25 mouse cellular contexts compared by ENCODE assay signal in the genomic region with DNA sequence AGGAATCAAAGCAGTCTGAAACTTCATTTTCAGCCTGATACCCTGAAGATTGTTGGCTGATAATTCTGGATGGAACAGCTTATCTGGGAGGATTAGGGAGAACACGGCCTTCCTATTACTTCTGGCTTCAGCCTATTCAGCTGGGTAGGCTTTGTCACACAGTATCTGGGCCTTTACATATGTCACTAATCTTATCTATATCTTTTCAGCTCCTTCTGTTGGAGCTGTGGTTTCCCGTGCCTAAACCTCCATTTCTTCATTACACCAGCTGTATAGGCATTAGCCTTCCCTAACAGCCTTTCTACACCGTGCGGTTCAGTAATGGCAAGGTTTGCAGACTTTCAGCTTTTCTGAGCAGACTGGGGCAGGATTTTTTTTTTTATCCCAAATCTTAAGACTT.
A peak's percentile ranks its signal among the peaks of the same experiment; 100 is the strongest.
DNase-seq lines count a peak whose midpoint lies in the region; ATAC-seq and TF ChIP-seq lines count a peak whose summit lies in the region.
"Had no signal": no experiment of that assay in that cellular context is flagged by ENCODE, and none has a peak within 500 bp of the region (broad histone marks: within the 10 kb centered on the region; RNA-seq: fewer than 3 reads in every experiment).

No protein-coding gene starts in this region.

- WGBS in midbrain, embryonic 11.5 days, result 17% methylated on average over 4 of the region's 4 CpGs
- WGBS in midbrain, postnatal 0 days, result 26% methylated on average over 4 of the region's 4 CpGs
- WGBS in midbrain, embryonic 14.5 days, result 18% methylated on average over 4 of the region's 4 CpGs

- H3K4me2 ChIP-seq in midbrain, embryonic 11.5 days, result no peak overlapping the region
- no peak overlapping the region for H3K4me2 ChIP-seq in midbrain, postnatal 0 days (ENCODE audit: low read depth, low read length, poor library complexity, severe bottlenecking)
- no peak overlapping the region for H3K4me2 ChIP-seq in midbrain, embryonic 14.5 days (ENCODE audit: low read length)
- H3K4me2 ChIP-seq: embryonic facial prominence, embryonic 12.5 days; heart, embryonic 12.5 days; hindbrain, embryonic 12.5 days; limb, embryonic 12.5 days; neural tube, embryonic 12.5 days; stomach, embryonic 15.5 days had no signal

- H3K27ac ChIP-seq in midbrain, embryonic 11.5 days (ENCODE audit: low read depth, low read length), result no peak overlapping the region
- no peak overlapping the region for H3K27ac ChIP-seq in midbrain, postnatal 0 days (ENCODE audit: low read depth, low read length)
- H3K27ac ChIP-seq in midbrain, embryonic 14.5 days (replicated peaks; ENCODE audit: low read depth, low read length), result no peak overlapping the region
- H3K27ac ChIP-seq: embryonic facial prominence, embryonic 12.5 days; hindbrain, embryonic 12.5 days; kidney, postnatal 0 days; limb, embryonic 12.5 days; macrophage; neural tube, embryonic 12.5 days; stomach, embryonic 15.5 days had no signal

- no peak overlapping the region for H3K9ac ChIP-seq in midbrain, embryonic 11.5 days (ENCODE audit: low read length)
- H3K9ac ChIP-seq in midbrain, postnatal 0 days (replicated peaks; ENCODE audit: low read length, poor library complexity, severe bottlenecking), result no peak overlapping the region
- no peak overlapping the region for H3K9ac ChIP-seq in midbrain, embryonic 14.5 days (replicated peaks; ENCODE audit: low read length)
- H3K9ac ChIP-seq: embryonic facial prominence, embryonic 12.5 days; forebrain, postnatal 0 days; heart, embryonic 12.5 days; hindbrain, embryonic 12.5 days; limb, embryonic 12.5 days; neural tube, embryonic 12.5 days; stomach, embryonic 15.5 days had no signal

- no peaks in the 10 kb centered on the region for H3K9me3 ChIP-seq in midbrain, embryonic 11.5 days (ENCODE audit: control insufficient read depth, low read length)
- no peaks in the 10 kb centered on the region for H3K9me3 ChIP-seq in midbrain, postnatal 0 days (ENCODE audit: low read length)
- H3K9me3 ChIP-seq in G1E (replicated peaks), result no peaks in the 10 kb centered on the region
- H3K9me3 ChIP-seq in midbrain, embryonic 14.5 days (ENCODE audit: control insufficient read depth, low read length), result no peaks in the 10 kb centered on the region
- H3K9me3 ChIP-seq: embryonic facial prominence, embryonic 12.5 days; heart, embryonic 12.5 days; hindbrain, embryonic 12.5 days; limb, embryonic 12.5 days; neural tube, embryonic 12.5 days; stomach, embryonic 15.5 days had no signal

- intact Hi-C loops in left cerebral cortex, postnatal 36 days (cut with DNase I), result no loop called here

- ATAC-seq in midbrain, embryonic 11.5 days (ENCODE audit: low FRiP score), result peak; percentile 48; the same call in 1 of the 2 replicates
- ATAC-seq in midbrain, postnatal 0 days (ENCODE audit: low FRiP score), result no peak
- ATAC-seq in G1E (ENCODE audit: extremely low read depth, insufficient number of reproducible peaks, low FRiP score, poor library complexity, severe bottlenecking), result peak; percentile 79
- ATAC-seq in hematopoietic stem cell, adult 5-6 weeks (replicated peaks in 1 of 2; ENCODE audit: insufficient read depth in 1 of 2, low FRiP score in 2 of 2, low TSS enrichment in 1 of 2, low read depth in 1 of 2, poor library complexity in 2 of 2, severe bottlenecking in 2 of 2), result peak; percentile 89 to 90
- no peak for ATAC-seq in midbrain, embryonic 14.5 days (ENCODE audit: low FRiP score, low TSS enrichment)
- ATAC-seq: forebrain, postnatal 0 days; lung, postnatal 0 days had no signal

- no peaks in the 10 kb centered on the region for H3K36me3 ChIP-seq in midbrain, embryonic 11.5 days (ENCODE audit: control insufficient read depth, insufficient read depth, low read length)
- H3K36me3 ChIP-seq in midbrain, postnatal 0 days (ENCODE audit: insufficient read depth, low read length), result no peaks in the 10 kb centered on the region
- no peaks in the 10 kb centered on the region for H3K36me3 ChIP-seq in G1E (replicated peaks)
- no peaks in the 10 kb centered on the region for H3K36me3 ChIP-seq in midbrain, embryonic 14.5 days (ENCODE audit: control insufficient read depth, insufficient read depth, low read length)
- H3K36me3 ChIP-seq: embryonic facial prominence, embryonic 12.5 days; heart, embryonic 12.5 days; hindbrain, embryonic 12.5 days; limb, embryonic 12.5 days; neural tube, embryonic 12.5 days; stomach, embryonic 15.5 days had no signal

- DNase-seq in midbrain, embryonic 11.5 days (ENCODE audit: low spot score, missing footprints), result no peak
- no peak for DNase-seq in midbrain, postnatal 0 days (ENCODE audit: low spot score)
- DNase-seq in G1E (ENCODE audit: low spot score), result no peak
- DNase-seq in midbrain, embryonic 14.5 days, result peak; percentile 43
- no peak for DNase-seq in left cerebral cortex, postnatal 36 days (ENCODE audit: low spot score in 2 of 2)
- no peak for DNase-seq in ovary, postnatal 10 days (ENCODE audit: low spot score)
- DNase-seq: adrenal gland, adult 2 months; cerebellum, adult 11-12 months; cerebellum, postnatal 10 days; forebrain, postnatal 0 days; gastrocnemius, postnatal 14 days; heart, adult 18-20 months; heart, postnatal 10 days; kidney, adult 18-20 months; thymus, postnatal 4 days had no signal

- TF ChIP-seq CTCF in midbrain, postnatal 0 days (IDR thresholded peaks at IDR 0.05), result no peak
- no peak for TF ChIP-seq CTCF in G1E (IDR thresholded peaks at IDR 0.05; ENCODE audit: low read depth, low read length)

- no peak overlapping the region for H3K4me3 ChIP-seq in midbrain, embryonic 11.5 days (ENCODE audit: low read depth, low read length)
- no peak overlapping the region for H3K4me3 ChIP-seq in midbrain, postnatal 0 days (ENCODE audit: low read depth, low read length)
- no peak overlapping the region for H3K4me3 ChIP-seq in G1E (ENCODE audit: low read depth, low read length)
- H3K4me3 ChIP-seq in midbrain, embryonic 14.5 days (replicated peaks; ENCODE audit: low read depth, low read length), result no peak overlapping the region
- H3K4me3 ChIP-seq: embryonic facial prominence, embryonic 12.5 days; heart, embryonic 12.5 days; hindbrain, embryonic 12.5 days; limb, embryonic 12.5 days; neural tube, embryonic 12.5 days; stomach, embryonic 15.5 days had no signal

- peaks cover 2% of the 10 kb centered on the region; the same call in 1 of the 2 replicates for H3K27me3 ChIP-seq in midbrain, embryonic 11.5 days (ENCODE audit: control insufficient read depth, insufficient read depth, low read length)
- H3K27me3 ChIP-seq in midbrain, postnatal 0 days (ENCODE audit: insufficient read depth, low read length), result no peaks in the 10 kb centered on the region
- peaks cover 16% of the 10 kb centered on the region; the same call in 1 of the 2 replicates for H3K27me3 ChIP-seq in G1E (ENCODE audit: insufficient read depth, low read length)
- H3K27me3 ChIP-seq in midbrain, embryonic 14.5 days (ENCODE audit: control insufficient read depth, insufficient read depth, low read length), result 0 out of 2 replicates have a peak, but pooled peaks cover 2% of the 10 kb centered on the region
- H3K27me3 ChIP-seq: embryonic facial prominence, embryonic 12.5 days; heart, embryonic 12.5 days; hindbrain, embryonic 12.5 days; limb, embryonic 12.5 days; neural tube, embryonic 12.5 days; stomach, embryonic 15.5 days had no signal

- peaks cover 4% of the 10 kb centered on the region; the same call in 1 of the 2 replicates for H3K4me1 ChIP-seq in midbrain, embryonic 11.5 days (ENCODE audit: control insufficient read depth, insufficient read depth, low read length)
- no peaks in the 10 kb centered on the region for H3K4me1 ChIP-seq in midbrain, postnatal 0 days (ENCODE audit: insufficient read depth, low read length)
- H3K4me1 ChIP-seq in G1E (ENCODE audit: insufficient read depth, low read depth, low read length), result peaks cover 4% of the 10 kb centered on the region; the same call in 1 of the 2 replicates
- no peaks in the 10 kb centered on the region for H3K4me1 ChIP-seq in midbrain, embryonic 14.5 days (ENCODE audit: control insufficient read depth, insufficient read depth, low read length)
- H3K4me1 ChIP-seq: embryonic facial prominence, embryonic 12.5 days; hindbrain, embryonic 12.5 days; limb, embryonic 12.5 days; neural tube, embryonic 12.5 days; stomach, embryonic 15.5 days had no signal

Comparison
In these comparisons a context has a peak if more than half of its experiments do, and no peak if none do; other contexts are left out.
1. ATAC-seq: peak in midbrain, embryonic 11.5 days (single experiment), G1E (single experiment) and hematopoietic stem cell, adult 5-6 weeks (2 of 2); none in midbrain, postnatal 0 days (single experiment) and midbrain, embryonic 14.5 days (single experiment).